Mouse (Mus musculus) T-helper 17 cell (primary cell): ENCODE data around the gene Gm4513.
"Not testable (repeated sequence)": the region's sequence is repeated elsewhere in the genome, so short reads cannot be mapped to it uniquely, and the experiment has no call there.

ENCODE experiments used
- in situ Hi-C, 2 experiments: fragments of 300-600 bp; cut with MboI, MseI; formaldehyde crosslinking; loops; 1 replicate in 1 of 2; 2 replicates in 1 of 2; pipeline ENCODE4 v1.15.1; 2025; ENCODE audit warnings: high pct_unique_total_duplicates in 2 of 2

Gene Gm4513

GRCm38 (mm10) chr7:20598921-20599320 lies at the start of gene Gm4513:
Gene Gm4513, minus strand, starts transcription at chr7:20599021.
- in situ Hi-C loops: not testable (repeated sequence)

- in situ Hi-C loops: not testable (repeated sequence)
Observed at GRCm38 (mm10) chr7:20576141-20576540, 22.7 kb downstream of the Gm4513 start, which contains the start of gene Gm4141. Gene Gm4141, minus strand, starts transcription at chr7:20576241.

DNA sequence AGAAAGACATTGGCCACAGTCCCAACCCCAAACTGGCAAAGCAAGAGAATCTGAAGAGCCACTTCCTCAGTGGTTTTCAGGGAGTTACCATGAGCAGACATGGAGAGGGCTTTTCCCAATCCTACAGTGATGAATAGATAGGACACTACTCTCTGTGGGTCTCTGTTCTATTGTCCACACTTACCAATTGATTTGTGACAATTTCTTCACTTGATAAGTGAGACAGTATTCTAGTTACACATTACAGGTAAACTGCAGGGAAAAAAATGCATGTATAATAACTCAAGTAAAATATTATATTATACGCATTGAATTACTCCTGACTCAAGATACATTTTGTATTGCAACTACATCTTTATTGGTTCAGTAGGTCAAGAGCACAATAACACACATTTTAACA lies 53.2 kb downstream of the Gm4513 start, which contains the start of gene Gm5726:
Gene Gm5726, minus strand, starts transcription at position 101 of the 400 bp plus-strand sequence.
- in situ Hi-C loops: not testable (repeated sequence)
